In genomic region chr5:45669598-45670279, GRCm38 (mm10) we compare ENCODE assay signal across 8 mouse cellular contexts. TPM values are rescaled to one million over a fixed set of nuclear protein-coding genes. Genes with fewer than 3 reads are reported as not detected.
DNase-seq lines count a peak whose midpoint lies in the region; ATAC-seq lines count a peak whose summit lies in the region.

Gene Ncapg (plus strand): TSS chr5:45669919.

- peaks cover 8% of the 10 kb centered on the region for H3K36me3 ChIP-seq in heart, embryonic 13.5 days
- peaks cover 14% of the 10 kb centered on the region for H3K36me3 ChIP-seq in liver, embryonic 12.5 days
- H3K36me3 ChIP-seq in stomach, embryonic 15.5 days = no peaks in the 10 kb centered on the region

- no peaks in the 10 kb centered on the region for H3K9me3 ChIP-seq in heart, embryonic 13.5 days
- H3K9me3 ChIP-seq in liver, embryonic 12.5 days (replicated peaks) = no peaks in the 10 kb centered on the region
- H3K9me3 ChIP-seq in stomach, embryonic 15.5 days = no peaks in the 10 kb centered on the region

- ATAC-seq in heart, embryonic 13.5 days (ENCODE audit: extremely low read depth, insufficient number of reproducible peaks, low FRiP score, low TSS enrichment) = peak; percentile 100
- ATAC-seq in liver, embryonic 12.5 days = peak; percentile 99
- peak; percentile 100 for ATAC-seq in stomach, embryonic 15.5 days (ENCODE audit: insufficient read depth, low FRiP score, low read depth)

- no peaks in the 10 kb centered on the region for H3K4me1 ChIP-seq in brown adipose tissue, adult 24 weeks (ENCODE audit: control insufficient read depth, insufficient read depth, insufficient read length, low read length)
- peaks cover 15% of the 10 kb centered on the region for H3K4me1 ChIP-seq in heart, embryonic 13.5 days
- H3K4me1 ChIP-seq in liver, embryonic 12.5 days = peaks cover 16% of the 10 kb centered on the region
- H3K4me1 ChIP-seq in stomach, embryonic 15.5 days = peaks cover 4% of the 10 kb centered on the region; the same call in 1 of the 2 replicates

- H3K4me3 ChIP-seq in brown adipose tissue, adult 24 weeks (ENCODE audit: insufficient read depth, low read depth, low read length) = peak within 1 kb of the TSS; percentile 63
- H3K4me3 ChIP-seq in heart, embryonic 13.5 days = peak within 1 kb of the TSS; percentile 92
- H3K4me3 ChIP-seq in liver, embryonic 12.5 days = peak within 1 kb of the TSS; percentile 72
- peak within 1 kb of the TSS; percentile 90 for H3K4me3 ChIP-seq in stomach, embryonic 15.5 days (replicated peaks)

- DNase-seq in CD4-positive, CD25-positive, alpha-beta regulatory T cell, adult 2 months (ENCODE audit: low read depth, low spot score) = peak; percentile 99
- peak; percentile 54 for DNase-seq in fat pad, adult 2 months (ENCODE audit: extremely low read depth, low read depth, low spot score)
- peak; percentile 100 for DNase-seq in kidney, postnatal 10 days
- peak; percentile 95 to 97 for DNase-seq in natural killer cell, adult 2 months (ENCODE audit: low spot score in 2 of 2)

- WGBS in heart, embryonic 13.5 days = under 1% methylated on average over 65 of the region's 66 CpGs
- WGBS in liver, embryonic 12.5 days (ENCODE audit: insufficient replicate concordance) = under 1% methylated on average over 55 of the region's 66 CpGs
- under 1% methylated on average over 66 of the region's 66 CpGs for whole genome bisulfite sequencing in stomach, embryonic 15.5 days

- H3K27me3 ChIP-seq in heart, embryonic 13.5 days (replicated peaks) = no peaks in the 10 kb centered on the region
- H3K27me3 ChIP-seq in liver, embryonic 12.5 days (replicated peaks) = no peaks in the 10 kb centered on the region
- H3K27me3 ChIP-seq in stomach, embryonic 15.5 days (replicated peaks) = no peaks in the 10 kb centered on the region

- H3K4me2 ChIP-seq in heart, embryonic 13.5 days = peak within 1 kb of the TSS; percentile 82
- peak within 1 kb of the TSS; percentile 81 for H3K4me2 ChIP-seq in liver, embryonic 12.5 days
- peak within 1 kb of the TSS; percentile 88 for H3K4me2 ChIP-seq in stomach, embryonic 15.5 days

- no peak within 1 kb of the TSS for H3K27ac ChIP-seq in brown adipose tissue, adult 24 weeks (replicated peaks; ENCODE audit: low read depth, low read length)
- H3K27ac ChIP-seq in heart, embryonic 13.5 days (replicated peaks) = peak within 1 kb of the TSS; percentile 89
- peak within 1 kb of the TSS; percentile 94 for H3K27ac ChIP-seq in liver, embryonic 12.5 days
- H3K27ac ChIP-seq in stomach, embryonic 15.5 days = peak within 1 kb of the TSS; percentile 91

- peak within 1 kb of the TSS; percentile 90 for H3K9ac ChIP-seq in heart, embryonic 13.5 days
- H3K9ac ChIP-seq in liver, embryonic 12.5 days = peak within 1 kb of the TSS; percentile 87
- H3K9ac ChIP-seq in stomach, embryonic 15.5 days = peak within 1 kb of the TSS; percentile 69

RNA-seq across cellular contexts. Expression of gene Ncapg, which starts in this region (rescaled TPM):
- polyA plus RNA-seq in brown adipose tissue, adult 24 weeks (2012; ENCODE audit: insufficient read depth, insufficient read length, missing spikeins) = not detected in 2 replicates
- polyA plus RNA-seq in heart, embryonic 13.5 days (2015; fragmentation: Nextera tagmentation; extraction: Ambion mirVana) = 28.3 and 29.7 TPM in 2 replicates
- polyA plus RNA-seq in liver, embryonic 12.5 days (2016; fragmentation: Nextera tagmentation; extraction: Ambion mirVana) = 59.9 and 62.7 TPM in 2 replicates
- polyA plus RNA-seq in stomach, embryonic 15.5 days (2015; fragmentation: Nextera tagmentation; extraction: Ambion mirVana) = 42.3 and 49.3 TPM in 2 replicates

Comparison
In these comparisons a context has a peak if more than half of its experiments do, and no peak if none do; other contexts are left out.
1. RNA of gene Ncapg (polyA plus RNA-seq): 59.9 to 62.7 TPM in liver, embryonic 12.5 days, 42.3 to 49.3 TPM in stomach, embryonic 15.5 days and 28.3 to 29.7 TPM in heart, embryonic 13.5 days; not detected in brown adipose tissue, adult 24 weeks; every median in the first group is over 10 times any median in the second.
2. Peak in every context shown above with its lines, with median percentiles within 50 percentile points of each other: DNase-seq, H3K4me3 ChIP-seq, ATAC-seq, H3K4me2 ChIP-seq and H3K9ac ChIP-seq.